Mouse (Mus musculus) 416B (cell line): ENCODE data around the gene Fbxo41.

ENCODE experiments used
- DNase-seq: peaks from one replicate; pipeline ENCODE4 v3.0.0; 2011; ENCODE audit warnings: low read depth

Gene Fbxo41

GRCm38 (mm10) chr6:85502911-85503250, at the start of gene Fbxo41:
Gene Fbxo41, minus strand, starts transcription at chr6:85502994.
- no peak for DNase-seq

- DNase-seq, result no peak
Observed at GRCm38 (mm10) chr6:85547642-85548041, 44.8 kb upstream of the Fbxo41 start.

- DNase-seq, result no peak
Observed at GRCm38 (mm10) chr6:85544251-85544881, 41.6 kb upstream of the Fbxo41 start.

DNA sequence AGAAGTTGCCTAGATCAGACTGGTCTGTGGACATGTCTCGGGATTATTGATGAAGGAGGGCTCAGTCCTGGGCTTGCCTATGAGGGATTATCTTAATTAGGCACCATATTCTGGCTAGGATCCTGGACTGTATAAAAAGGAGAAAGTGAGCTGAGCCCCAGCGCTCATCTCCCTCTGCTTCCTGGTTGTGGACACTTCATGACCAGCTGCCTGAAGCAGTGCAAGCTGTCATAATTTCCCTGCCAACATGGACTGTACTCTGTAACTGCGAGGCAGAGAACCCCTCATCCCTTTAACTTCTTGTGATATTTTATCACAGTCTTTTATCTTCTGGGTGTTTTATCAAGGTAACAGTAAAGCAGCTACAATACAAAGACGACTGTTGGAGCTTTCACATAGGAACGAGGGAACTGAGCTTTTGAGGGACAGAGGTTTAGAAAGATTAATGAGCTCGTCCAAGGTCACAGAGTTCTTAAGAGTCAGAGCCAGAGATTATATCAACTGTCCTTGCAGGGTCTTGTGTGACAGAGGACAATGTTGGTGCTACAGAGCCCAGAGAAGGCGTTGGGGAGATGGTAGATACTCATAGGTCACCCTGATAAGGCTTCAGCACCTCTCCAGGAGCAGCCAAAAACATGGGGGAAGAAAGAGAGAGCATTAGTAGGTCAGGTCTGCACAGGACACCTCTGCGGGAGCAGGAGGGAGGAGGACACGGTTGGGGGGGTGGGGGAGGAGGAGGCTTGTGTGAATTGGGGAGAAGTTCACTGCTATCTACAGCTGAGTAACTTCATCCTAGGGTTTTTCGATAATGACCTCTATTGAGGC, 40.8 kb upstream of the Fbxo41 start:
- no peak for DNase-seq

DNA sequence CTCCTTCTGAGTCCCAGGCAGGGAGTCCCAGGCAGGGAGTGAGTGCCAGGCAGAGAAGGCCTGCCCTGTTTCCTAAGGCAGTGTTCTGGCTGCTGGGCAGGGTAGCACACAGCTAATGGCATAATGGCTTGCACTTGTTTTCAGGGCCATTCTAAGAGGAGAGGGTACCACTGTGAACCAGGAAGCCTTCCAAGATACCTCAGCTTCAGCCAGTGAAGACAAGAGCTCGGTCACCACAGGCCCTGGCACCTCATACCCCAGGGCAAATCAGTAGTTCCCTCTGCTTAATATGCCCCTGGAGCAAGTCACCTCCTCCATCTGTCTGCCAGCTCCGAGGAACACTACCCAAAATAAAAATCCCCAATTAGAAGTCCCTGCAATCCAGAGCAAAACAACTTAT, 20.0 kb upstream of the Fbxo41 start:
- no peak for DNase-seq

DNA sequence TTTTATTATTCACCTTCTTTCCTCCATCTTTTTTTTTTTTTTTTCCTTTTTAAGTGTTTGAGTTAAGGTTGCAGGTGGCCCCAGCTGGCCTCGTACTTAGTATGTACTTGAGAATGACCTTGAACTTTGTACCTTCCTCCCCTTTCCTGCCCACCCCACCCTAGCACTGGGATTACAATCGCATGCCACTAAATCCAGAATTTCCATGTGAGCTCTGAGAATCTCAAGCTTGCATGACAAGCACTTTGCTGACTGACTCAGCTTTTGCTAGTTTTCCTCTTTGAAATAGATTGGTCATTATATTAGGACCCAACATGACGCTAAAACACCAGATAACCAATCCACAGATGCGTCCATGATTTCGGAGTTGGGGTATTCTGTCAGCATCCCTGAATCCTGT, 19.2 kb upstream of the Fbxo41 start:
- DNase-seq, result no peak

GRCm38 (mm10) chr6:85518091-85518693, 15.4 kb upstream of the Fbxo41 start:
- DNase-seq, result no peak

- no peak for DNase-seq
Observed at GRCm38 (mm10) chr6:85515941-85516340, 13.1 kb upstream of the Fbxo41 start.

DNA sequence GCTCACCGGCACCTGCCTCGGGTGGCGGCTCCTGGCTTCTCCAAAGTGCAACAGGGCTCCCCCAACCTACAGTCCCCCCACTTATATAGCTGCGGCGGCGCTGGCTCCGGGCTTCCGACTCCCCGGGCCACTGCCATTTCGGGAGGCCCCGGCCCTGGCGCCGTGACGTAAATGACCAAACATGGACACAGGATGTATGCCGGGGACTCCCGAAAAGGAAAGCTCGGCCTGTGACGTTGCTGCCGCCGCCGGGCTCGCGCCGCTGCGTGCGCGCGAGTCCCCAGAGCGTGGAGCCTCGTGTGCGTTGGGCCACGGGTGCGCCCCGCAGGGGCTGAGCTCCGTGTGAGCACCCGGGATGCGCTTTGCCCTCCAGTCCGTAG, 10.7 kb upstream of the Fbxo41 start, which contains the start of gene Egr4:
Gene Egr4, minus strand, starts transcription at position 59 of the 380 bp plus-strand sequence.
- no peak for DNase-seq

- DNase-seq, result no peak
Observed at GRCm38 (mm10) chr6:85512577-85513530, 10.1 kb upstream of the Fbxo41 start.

- no peak for DNase-seq
Observed at GRCm38 (mm10) chr6:85512056-85512440, 9.3 kb upstream of the Fbxo41 start.

GRCm38 (mm10) chr6:85511286-85512055, 8.7 kb upstream of the Fbxo41 start:
- no peak for DNase-seq

DNA sequence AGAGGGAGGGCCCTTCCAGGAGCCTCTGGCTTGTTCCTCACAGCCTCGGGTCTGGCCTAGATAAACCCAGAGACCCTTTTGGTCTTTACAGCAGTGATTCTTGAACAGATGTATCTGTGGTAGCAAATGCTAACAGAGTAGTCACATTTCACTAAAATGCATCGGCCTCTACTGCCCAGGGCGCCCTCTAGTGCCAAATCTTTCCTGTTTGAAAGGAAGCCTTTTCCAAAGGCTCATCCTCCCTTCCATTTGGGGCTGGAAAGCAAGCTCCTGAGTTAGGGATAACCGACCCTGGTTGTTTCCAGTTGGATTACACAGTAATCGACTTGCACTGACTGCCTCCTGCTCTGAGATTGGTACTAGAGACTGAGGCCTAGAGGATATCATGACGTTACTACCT, 7.7 kb upstream of the Fbxo41 start:
- DNase-seq, result peak; percentile 9

DNA sequence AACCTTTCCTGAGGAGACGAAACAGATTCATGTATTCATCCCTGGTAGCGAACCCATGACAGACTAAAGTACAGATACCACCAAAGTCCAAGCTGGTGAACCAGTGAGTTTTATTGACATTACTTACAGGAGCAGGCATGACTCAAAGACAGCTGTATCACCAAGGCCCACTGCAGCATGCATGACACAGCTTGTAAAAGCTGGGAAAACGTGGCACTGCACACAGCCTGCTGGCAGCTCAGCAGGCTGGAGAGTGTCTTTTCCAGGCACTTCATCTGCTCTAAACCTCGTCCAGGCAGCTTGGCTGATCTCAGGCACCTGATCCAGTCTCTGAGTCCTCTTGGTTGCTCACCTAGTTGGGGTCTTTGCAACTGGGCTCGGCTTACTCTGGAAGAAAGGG, 5.8 kb upstream of the Fbxo41 start:
- DNase-seq, result no peak

DNA sequence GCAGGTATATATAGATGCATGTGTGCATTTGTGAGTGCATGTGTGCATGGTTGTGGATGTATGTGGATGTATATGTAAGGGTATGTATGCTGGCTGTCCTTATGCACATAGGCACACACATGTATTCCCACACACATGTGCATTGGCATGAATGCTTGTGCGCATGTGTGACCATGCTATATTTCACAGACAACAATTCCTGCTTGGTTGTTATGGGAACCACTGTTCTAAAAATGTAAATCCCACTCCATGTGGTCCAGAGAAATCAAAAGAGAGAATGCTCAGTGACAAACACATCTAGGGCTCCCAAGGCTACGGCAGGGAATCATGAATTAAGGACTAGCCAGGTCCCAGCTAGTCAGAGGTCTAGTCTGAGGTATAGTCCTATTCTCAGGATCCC, 2.1 kb upstream of the Fbxo41 start:
- DNase-seq, result no peak

GRCm38 (mm10) chr6:85502103-85502910, 487 bp downstream of the Fbxo41 start:
- no peak for DNase-seq

GRCm38 (mm10) chr6:85501571-85502102, 1.2 kb downstream of the Fbxo41 start:
- DNase-seq, result no peak

- DNase-seq, result peak; percentile 26
Observed at GRCm38 (mm10) chr6:85500416-85500815, 2.4 kb downstream of the Fbxo41 start.

GRCm38 (mm10) chr6:85498147-85498546, 4.6 kb downstream of the Fbxo41 start:
- DNase-seq, result no peak

DNA sequence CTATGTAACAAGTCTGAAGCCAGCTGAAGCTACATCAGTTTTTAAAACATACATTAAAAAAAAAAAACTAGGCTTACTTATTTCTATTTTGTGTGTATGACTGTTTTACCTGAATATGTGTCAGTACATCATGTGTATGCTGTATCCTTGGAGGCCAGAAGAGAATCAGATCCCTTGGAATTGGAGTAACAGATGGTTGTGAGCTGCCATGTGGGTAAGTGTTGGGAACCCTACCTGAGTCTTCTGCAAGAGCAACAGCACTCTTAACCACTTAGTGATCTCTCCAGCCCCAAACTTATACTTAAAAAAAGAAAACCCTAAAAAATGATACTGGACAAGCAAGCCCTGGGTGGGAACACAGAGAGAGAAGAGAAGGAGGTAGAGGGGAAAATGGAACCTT, 5.8 kb downstream of the Fbxo41 start:
- DNase-seq, result no peak
